Mouse (Mus musculus) MEL (cell line): ENCODE measurements around the gene Dyrk3.

ENCODE experiments used
- CHD2 ChIP-seq: IDR thresholded peaks from 2 replicates; pipeline ENCODE4 v1.6.1; 2011; ENCODE audit warnings: low read length, improper control_type of control experiment
- EP300 ChIP-seq, 2 experiments: IDR thresholded peaks; 2 replicates each; pipeline ENCODE4 v1.6.1; 2011; ENCODE audit warnings: improper control_type of control experiment in 2 of 2, low read length in 2 of 2, low read depth in 1 of 2, mild to moderate bottlenecking in 1 of 2
- GATA1 ChIP-seq: IDR thresholded peaks from 2 replicates; pipeline ENCODE4 v1.6.1; 2011; ENCODE audit warnings: low read depth, low read length, improper control_type of control experiment
- MAFK ChIP-seq: IDR thresholded peaks from 2 replicates; pipeline ENCODE4 v1.6.1; 2011; ENCODE audit warnings: low read depth, mild to moderate bottlenecking, low read length, improper control_type of control experiment, borderline replicate concordance
- MAX ChIP-seq: IDR thresholded peaks from 2 replicates; pipeline ENCODE4 v1.6.1; 2011; ENCODE audit warnings: low read length, improper control_type of control experiment
- POLR2A ChIP-seq, 2 experiments: IDR thresholded peaks; 2 replicates each; pipeline ENCODE4 v1.6.1; 2011 to 2012; ENCODE audit warnings: low read length in 2 of 2, mild to moderate bottlenecking in 2 of 2, control low read depth in 1 of 2, improper control_type of control experiment in 1 of 2, low read depth in 1 of 2, moderate library complexity in 1 of 2; ENCODE audit not compliant: control insufficient read depth in 1 of 2, insufficient read depth in 1 of 2, poor library complexity in 1 of 2
- RAD21 ChIP-seq: IDR thresholded peaks from 2 replicates; pipeline ENCODE4 v1.6.1; 2011; ENCODE audit warnings: mild to moderate bottlenecking, low read depth, low read length, improper control_type of control experiment
- TAL1 ChIP-seq: IDR thresholded peaks from 2 replicates; pipeline ENCODE4 v1.6.1; 2012; ENCODE audit warnings: mild to moderate bottlenecking, inconsistent platforms, low read length, moderate library complexity, mixed read lengths
- UBTF ChIP-seq: IDR thresholded peaks from 2 replicates; pipeline ENCODE4 v1.6.1; 2012; ENCODE audit warnings: low read depth, mild to moderate bottlenecking, inconsistent platforms, low read length, improper control_type of control experiment, moderate library complexity, borderline replicate concordance; ENCODE audit not compliant: insufficient read depth
- USF1 ChIP-seq: IDR thresholded peaks from 2 replicates; pipeline ENCODE4 v1.6.1; 2014; ENCODE audit warnings: low read depth, mild to moderate bottlenecking, inconsistent platforms, low read length, improper control_type of control experiment, moderate library complexity
- ZNF384 ChIP-seq: IDR thresholded peaks from 2 replicates; pipeline ENCODE4 v1.6.1; 2012; ENCODE audit warnings: low read depth, mild to moderate bottlenecking, inconsistent platforms, low read length, improper control_type of control experiment

DNA sequence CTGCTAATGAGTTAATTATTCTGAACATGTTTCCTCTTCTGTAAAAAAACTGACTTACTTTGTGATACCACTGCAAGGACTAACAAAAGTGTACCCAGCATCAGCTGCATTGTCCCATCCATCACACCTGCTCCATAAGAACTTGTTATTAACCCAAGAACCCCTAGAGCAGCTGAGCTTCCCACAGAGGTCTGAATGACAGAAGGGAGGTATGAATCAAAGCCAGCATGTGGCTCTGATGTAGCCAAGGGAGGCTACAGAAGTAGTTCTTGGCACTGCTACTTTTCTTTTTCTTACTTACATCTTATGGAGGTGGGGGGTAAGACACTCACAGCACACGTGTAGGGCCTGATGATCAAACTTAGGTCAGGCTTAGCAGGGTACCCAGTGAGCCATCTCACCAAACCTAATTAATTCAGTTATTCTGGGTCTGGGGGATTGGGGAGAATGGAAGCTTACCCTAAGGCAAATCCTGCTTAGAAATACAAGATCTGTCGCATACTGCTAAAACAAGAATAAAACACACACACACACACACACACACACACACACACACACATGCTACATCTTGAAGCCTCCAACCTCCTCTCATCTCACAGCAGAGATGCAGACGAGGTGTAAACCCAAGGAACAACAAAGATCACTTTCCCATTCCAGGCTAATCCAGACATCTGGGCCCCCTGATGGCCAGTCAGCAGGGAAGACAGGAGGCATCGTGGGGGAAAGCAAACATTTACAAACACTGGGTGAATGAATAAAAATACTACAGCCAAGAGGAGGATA lies 52.0 kb downstream of the Dyrk3 start:
- no peak for TF ChIP-seq TAL1
- TF ChIP-seq EP300 (IDR thresholded peaks at IDR 0.05; ENCODE audit: low read depth in 1 of 2, low read length in 2 of 2) = no peak
- TF ChIP-seq ZNF384 = no peak
- no peak for TF ChIP-seq USF1
- no peak for TF ChIP-seq CHD2
- TF ChIP-seq POLR2A (IDR thresholded peaks at IDR 0.05; ENCODE audit: control insufficient read depth in 1 of 2, insufficient read depth in 1 of 2, low read depth in 1 of 2, low read length in 2 of 2, poor library complexity in 1 of 2) = no peak
- no peak for TF ChIP-seq GATA1
- TF ChIP-seq RAD21 = no peak
- TF ChIP-seq UBTF = no peak
- TF ChIP-seq MAFK = no peak
- TF ChIP-seq MAX = no peak
